Mouse (Mus musculus): ENCODE data around the gene Pid1. TPM values are rescaled to one million over a fixed set of nuclear protein-coding genes. Genes with fewer than 3 reads are reported as not detected.

Pid1 gene
- polyA plus RNA-seq, 1 experiment from 2014 or later: 20.8 TPM

- TF ChIP-seq EP300 (IDR thresholded peaks at IDR 0.05): peak; percentile 73
- TF ChIP-seq CTCF (IDR thresholded peaks at IDR 0.05): no peak
- Histone ChIP-seq H3K4me2 (replicated peaks; ENCODE audit: low read depth, low read length) (no peak overlapping the region), H3K36me3 (ENCODE audit: insufficient read depth, low read length) (no peaks in the 10 kb centered on the region), H3K9ac (replicated peaks; ENCODE audit: low read depth) (no peak overlapping the region), H3K4me3 (ENCODE audit: low read depth, low read length) (no peak overlapping the region), H3K27me3 (replicated peaks; ENCODE audit: insufficient read depth, low read length) (no peaks in the 10 kb centered on the region), H3K4me1 (ENCODE audit: insufficient read depth, low read depth, low read length) (0 out of 2 replicates have a peak, but pooled peaks cover 3% of the 10 kb centered on the region), H3K9me3 (ENCODE audit: low read length) (no peaks in the 10 kb centered on the region), H3K27ac (ENCODE audit: low read length) (0 out of 2 replicates have a peak overlapping the region, but pooled peaks have one; percentile 7)
- DNase-seq (ENCODE audit: low spot score) (peak; percentile 64), ATAC-seq (peak; percentile 54)
- WGBS: 38% methylated on average over 1 of the region's 1 CpGs
These were observed 38.2 kb upstream of the Pid1 start for GRCm38 (mm10) chr1:84402154-84402553.

GRCm38 (mm10) chr1:84399671-84400070 lies 35.7 kb upstream of the Pid1 start:
- DNase-seq (ENCODE audit: low spot score) (no peak), ATAC-seq (no peak)
- Histone ChIP-seq H3K27ac (ENCODE audit: low read length) (no peak overlapping the region), H3K4me2 (replicated peaks; ENCODE audit: low read depth, low read length) (no peak overlapping the region), H3K9me3 (ENCODE audit: low read length) (no peaks in the 10 kb centered on the region), H3K4me3 (ENCODE audit: low read depth, low read length) (no peak overlapping the region), H3K36me3 (ENCODE audit: insufficient read depth, low read length) (no peaks in the 10 kb centered on the region), H3K4me1 (ENCODE audit: insufficient read depth, low read depth, low read length) (no peaks in the 10 kb centered on the region), H3K27me3 (replicated peaks; ENCODE audit: insufficient read depth, low read length) (no peaks in the 10 kb centered on the region), H3K9ac (replicated peaks; ENCODE audit: low read depth) (no peak overlapping the region)
- 61% methylated on average over 3 of the region's 3 CpGs for WGBS
- TF ChIP-seq CTCF (IDR thresholded peaks at IDR 0.05) (no peak), EP300 (IDR thresholded peaks at IDR 0.05) (no peak)

- Histone ChIP-seq H3K4me1 (ENCODE audit: insufficient read depth, low read depth, low read length) (no peaks in the 10 kb centered on the region), H3K36me3 (ENCODE audit: insufficient read depth, low read length) (no peaks in the 10 kb centered on the region), H3K9me3 (ENCODE audit: low read length) (no peaks in the 10 kb centered on the region), H3K27ac (ENCODE audit: low read length) (no peak overlapping the region), H3K27me3 (replicated peaks; ENCODE audit: insufficient read depth, low read length) (no peaks in the 10 kb centered on the region), H3K4me3 (ENCODE audit: low read depth, low read length) (no peak overlapping the region), H3K9ac (replicated peaks; ENCODE audit: low read depth) (no peak overlapping the region), H3K4me2 (replicated peaks; ENCODE audit: low read depth, low read length) (no peak overlapping the region)
- DNase-seq (ENCODE audit: low spot score): peak; percentile 54
- WGBS: 72% methylated on average over 4 of the region's 4 CpGs
- TF ChIP-seq CTCF (IDR thresholded peaks at IDR 0.05) (no peak), EP300 (IDR thresholded peaks at IDR 0.05) (no peak)
- peak; percentile 42; the same call in 1 of the 2 replicates for ATAC-seq
These were observed 35.1 kb upstream of the Pid1 start for GRCm38 (mm10) chr1:84399118-84399517.

- no peaks in the 10 kb centered on the region for H3K27me3 ChIP-seq (replicated peaks; ENCODE audit: insufficient read depth, low read length)
- DNase-seq (ENCODE audit: low spot score): no peak
- ATAC-seq: no peak
- H3K4me3 ChIP-seq (ENCODE audit: low read depth, low read length): no peak overlapping the region
- 52% methylated on average over 3 of the region's 3 CpGs for WGBS
- no peaks in the 10 kb centered on the region for H3K4me1 ChIP-seq (ENCODE audit: insufficient read depth, low read depth, low read length)
- no peaks in the 10 kb centered on the region for H3K9me3 ChIP-seq (ENCODE audit: low read length)
- H3K36me3 ChIP-seq (ENCODE audit: insufficient read depth, low read length): no peaks in the 10 kb centered on the region
- H3K9ac ChIP-seq (replicated peaks; ENCODE audit: low read depth): no peak overlapping the region
- no peak overlapping the region for H3K27ac ChIP-seq (ENCODE audit: low read length)
- no peak for TF ChIP-seq EP300 (IDR thresholded peaks at IDR 0.05)
- no peak for TF ChIP-seq CTCF (IDR thresholded peaks at IDR 0.05)
- no peak overlapping the region for H3K4me2 ChIP-seq (replicated peaks; ENCODE audit: low read depth, low read length)
These were observed 32.8 kb upstream of the Pid1 start for GRCm38 (mm10) chr1:84396787-84397186.

- H3K27ac ChIP-seq (ENCODE audit: low read length): no peak overlapping the region
- H3K36me3 ChIP-seq (ENCODE audit: insufficient read depth, low read length): no peaks in the 10 kb centered on the region
- no peaks in the 10 kb centered on the region for H3K4me1 ChIP-seq (ENCODE audit: insufficient read depth, low read depth, low read length)
- H3K9ac ChIP-seq (replicated peaks; ENCODE audit: low read depth): no peak overlapping the region
- TF ChIP-seq EP300 (IDR thresholded peaks at IDR 0.05) (no peak), CTCF (IDR thresholded peaks at IDR 0.05) (no peak)
- H3K4me2 ChIP-seq (replicated peaks; ENCODE audit: low read depth, low read length): no peak overlapping the region
- no peaks in the 10 kb centered on the region for H3K27me3 ChIP-seq (replicated peaks; ENCODE audit: insufficient read depth, low read length)
- 54% methylated on average over 8 of the region's 8 CpGs for WGBS
- peak; percentile 38; the same call in 1 of the 2 replicates for ATAC-seq
- DNase-seq (ENCODE audit: low spot score): peak; percentile 57
- H3K4me3 ChIP-seq (ENCODE audit: low read depth, low read length): no peak overlapping the region
- no peaks in the 10 kb centered on the region for H3K9me3 ChIP-seq (ENCODE audit: low read length)
These were observed 31.9 kb upstream of the Pid1 start for GRCm38 (mm10) chr1:84395928-84396327.

- DNase-seq (ENCODE audit: low spot score): no peak
- Histone ChIP-seq H3K9ac (replicated peaks; ENCODE audit: low read depth) (no peak overlapping the region), H3K4me3 (ENCODE audit: low read depth, low read length) (no peak overlapping the region), H3K4me1 (ENCODE audit: insufficient read depth, low read depth, low read length) (no peaks in the 10 kb centered on the region; the same call in 1 of the 2 replicates), H3K27ac (ENCODE audit: low read length) (no peak overlapping the region), H3K36me3 (ENCODE audit: insufficient read depth, low read length) (no peaks in the 10 kb centered on the region), H3K4me2 (replicated peaks; ENCODE audit: low read depth, low read length) (no peak overlapping the region), H3K9me3 (ENCODE audit: low read length) (no peaks in the 10 kb centered on the region), H3K27me3 (replicated peaks; ENCODE audit: insufficient read depth, low read length) (no peaks in the 10 kb centered on the region)
- ATAC-seq: no peak
- WGBS: 91% methylated on average over 4 of the region's 4 CpGs
- TF ChIP-seq EP300 (IDR thresholded peaks at IDR 0.05): no peak
- TF ChIP-seq CTCF (IDR thresholded peaks at IDR 0.05): no peak
These were observed 27.0 kb upstream of the Pid1 start for GRCm38 (mm10) chr1:84390961-84391360.

GRCm38 (mm10) chr1:84387616-84388015 lies 23.6 kb upstream of the Pid1 start:
- no peaks in the 10 kb centered on the region; the same call in 1 of the 2 replicates for H3K4me1 ChIP-seq (ENCODE audit: insufficient read depth, low read depth, low read length)
- no peak overlapping the region for H3K4me2 ChIP-seq (replicated peaks; ENCODE audit: low read depth, low read length)
- H3K9me3 ChIP-seq (ENCODE audit: low read length): no peaks in the 10 kb centered on the region
- no peaks in the 10 kb centered on the region for H3K36me3 ChIP-seq (ENCODE audit: insufficient read depth, low read length)
- TF ChIP-seq CTCF (IDR thresholded peaks at IDR 0.05): no peak
- TF ChIP-seq EP300 (IDR thresholded peaks at IDR 0.05): peak; percentile 76
- H3K9ac ChIP-seq (replicated peaks; ENCODE audit: low read depth): no peak overlapping the region
- H3K27me3 ChIP-seq (replicated peaks; ENCODE audit: insufficient read depth, low read length): no peaks in the 10 kb centered on the region
- 53% methylated on average over 4 of the region's 4 CpGs for WGBS
- H3K4me3 ChIP-seq (ENCODE audit: low read depth, low read length): no peak overlapping the region
- ATAC-seq (peak; percentile 74), DNase-seq (ENCODE audit: low spot score) (peak; percentile 52)
- H3K27ac ChIP-seq (ENCODE audit: low read length): no peak overlapping the region

All from lung, postnatal 0 days (tissue).